Mouse (Mus musculus) G1E (cell line): ENCODE data around the gene Dok5. TPM values are rescaled to one million over a fixed set of nuclear protein-coding genes. Genes with fewer than 3 reads are reported as not detected.

Experiments used
- ATAC-seq: 2 replicates; pipeline ENCODE4 v1.8.0; 2016; ENCODE audit warnings: mild to moderate bottlenecking; ENCODE audit not compliant: insufficient number of reproducible peaks, poor library complexity, low FRiP score, severe bottlenecking; ENCODE audit errors: extremely low read depth
- DNase-seq: peaks from one replicate; pipeline ENCODE4 v3.0.0; 2012; ENCODE audit warnings: low spot score
- H3K27me3 ChIP-seq: 2 replicates; pipeline ENCODE4 v1.6.1; 2012; ENCODE audit warnings: mild to moderate bottlenecking, low read length, inconsistent platforms; ENCODE audit not compliant: insufficient read depth
- H3K36me3 ChIP-seq: replicated peaks from 2 replicates; pipeline ENCODE3; 2012; ENCODE audit warnings: mild to moderate bottlenecking, inconsistent platforms
- H3K4me1 ChIP-seq: 2 replicates; pipeline ENCODE4 v1.6.1; 2012; ENCODE audit warnings: low read depth, low read length, inconsistent platforms, mixed read lengths; ENCODE audit not compliant: insufficient read depth
- H3K4me3 ChIP-seq: 2 replicates; pipeline ENCODE4 v1.5.1; 2012; ENCODE audit warnings: low read depth, mild to moderate bottlenecking, inconsistent platforms, low read length, moderate library complexity, mixed read lengths
- H3K9me3 ChIP-seq: replicated peaks from 2 replicates; pipeline ENCODE4 v1.6.1; 2012; ENCODE audit warnings: inconsistent platforms
- CTCF ChIP-seq: IDR thresholded peaks from 2 replicates; pipeline ENCODE4 v1.5.1; 2012; ENCODE audit warnings: low read depth, low read length, inconsistent platforms, mixed read lengths
- GATA1 ChIP-seq: IDR thresholded peaks from 2 replicates; pipeline ENCODE4 v1.6.1; 2012; ENCODE audit warnings: borderline replicate concordance, low read length, inconsistent platforms, mixed read lengths
- GATA2 ChIP-seq: IDR thresholded peaks from 2 replicates; pipeline ENCODE4 v1.6.1; 2012; ENCODE audit warnings: low read depth, low read length, inconsistent platforms, borderline replicate concordance
- POLR2AphosphoS5 ChIP-seq: IDR thresholded peaks from 2 replicates; pipeline ENCODE4 v1.6.1; 2012; ENCODE audit warnings: low read depth, low read length, inconsistent platforms; ENCODE audit not compliant: insufficient replicate concordance
- TAL1 ChIP-seq: conservative IDR thresholded peaks from 2 replicates; pipeline ENCODE4 v1.6.1; 2012; ENCODE audit warnings: low read depth, low read length, inconsistent platforms, mixed read lengths
- polyA plus RNA-seq: library from polyadenylated mRNA; stranded (reverse); fragments of >175 nt; gene quantifications from 2 replicates; pipeline ENCODE4 v1.2.3, GENCODE M21; 2012
- total RNA-seq, 2 experiments: library from RNA; stranded (forward) in 1 of 2; stranded (reverse) in 1 of 2; fragments of 200-1000 nt in 1 of 2; fragments of >200 nt in 1 of 2; fragmentation: Nextera tagmentation in 1 of 2; gene quantifications; 2 replicates each; pipeline ENCODE4 v1.2.3; 2014 to 2017

The Dok5 gene
- total and polyA plus RNA-seq, 3 experiments: 0.11 TPM; not detected in 2

GRCm38 (mm10) chr2:170777572-170777971, 46.0 kb downstream of the Dok5 start:
- Histone ChIP-seq H3K4me1 (no peaks in the 10 kb centered on the region), H3K9me3 (peaks cover 78% of the 10 kb centered on the region), H3K36me3 (no peaks in the 10 kb centered on the region), H3K4me3 (no peak overlapping the region), H3K27me3 (no peaks in the 10 kb centered on the region)
- TF ChIP-seq POLR2AphosphoS5: no peak
- no peak for TF ChIP-seq GATA1
- TF ChIP-seq CTCF: no peak
- no peak for TF ChIP-seq GATA2
- TF ChIP-seq TAL1: no peak
- DNase-seq (no peak), ATAC-seq (no peak)

- no peak for TF ChIP-seq GATA1
- no peak for TF ChIP-seq TAL1
- TF ChIP-seq POLR2AphosphoS5: no peak
- TF ChIP-seq GATA2: no peak
- no peak for TF ChIP-seq CTCF
- DNase-seq (no peak), ATAC-seq (no peak)
- H3K36me3 ChIP-seq: no peaks in the 10 kb centered on the region
- H3K27me3 ChIP-seq: no peaks in the 10 kb centered on the region
- H3K9me3 ChIP-seq: peaks cover 80% of the 10 kb centered on the region
- no peak overlapping the region for H3K4me3 ChIP-seq
- no peaks in the 10 kb centered on the region for H3K4me1 ChIP-seq
Observed at GRCm38 (mm10) chr2:170780010-170780750, 48.6 kb downstream of the Dok5 start.

- DNase-seq (no peak), ATAC-seq (no peak)
- no peaks in the 10 kb centered on the region for H3K4me1 ChIP-seq
- TF ChIP-seq TAL1: no peak
- TF ChIP-seq GATA2: no peak
- no peak for TF ChIP-seq GATA1
- no peak for TF ChIP-seq CTCF
- no peak for TF ChIP-seq POLR2AphosphoS5
- no peaks in the 10 kb centered on the region for H3K36me3 ChIP-seq
- H3K9me3 ChIP-seq: peaks cover 80% of the 10 kb centered on the region
- H3K27me3 ChIP-seq: no peaks in the 10 kb centered on the region
- no peak overlapping the region for H3K4me3 ChIP-seq
Observed at GRCm38 (mm10) chr2:170788101-170788500, 56.5 kb downstream of the Dok5 start.

- Histone ChIP-seq H3K4me3 (no peak overlapping the region), H3K9me3 (peaks cover 74% of the 10 kb centered on the region), H3K36me3 (no peaks in the 10 kb centered on the region), H3K4me1 (no peaks in the 10 kb centered on the region), H3K27me3 (no peaks in the 10 kb centered on the region)
- no peak for TF ChIP-seq TAL1
- TF ChIP-seq POLR2AphosphoS5: no peak
- TF ChIP-seq GATA2: no peak
- TF ChIP-seq CTCF: no peak
- no peak for TF ChIP-seq GATA1
- DNase-seq: no peak
- no peak for ATAC-seq
Observed at GRCm38 (mm10) chr2:170791332-170792017, 59.9 kb downstream of the Dok5 start.

GRCm38 (mm10) chr2:170795242-170795641, 63.6 kb downstream of the Dok5 start:
- Histone ChIP-seq H3K4me1 (no peaks in the 10 kb centered on the region), H3K27me3 (no peaks in the 10 kb centered on the region), H3K4me3 (no peak overlapping the region), H3K9me3 (peaks cover 71% of the 10 kb centered on the region), H3K36me3 (no peaks in the 10 kb centered on the region)
- TF ChIP-seq POLR2AphosphoS5 (no peak), TAL1 (no peak), GATA2 (no peak), GATA1 (no peak), CTCF (no peak)
- DNase-seq (no peak), ATAC-seq (no peak)

- DNase-seq (no peak), ATAC-seq (no peak)
- no peak for TF ChIP-seq CTCF
- no peak for TF ChIP-seq GATA1
- TF ChIP-seq POLR2AphosphoS5: no peak
- no peak for TF ChIP-seq GATA2
- TF ChIP-seq TAL1: no peak
- no peaks in the 10 kb centered on the region for H3K27me3 ChIP-seq
- H3K9me3 ChIP-seq: peaks cover 68% of the 10 kb centered on the region
- no peak overlapping the region for H3K4me3 ChIP-seq
- H3K4me1 ChIP-seq: no peaks in the 10 kb centered on the region
- H3K36me3 ChIP-seq: no peaks in the 10 kb centered on the region
Observed at GRCm38 (mm10) chr2:170802984-170803383, 71.4 kb downstream of the Dok5 start.
